Mouse (Mus musculus) heart, adult 2 months (tissue): ENCODE data around the gene Ephb1.

Experiments used
- CTCF ChIP-seq: fragments of 200-600 bp; IDR thresholded peaks from 2 replicates; pipeline ENCODE4 v1.8.1; 2022; ENCODE audit warnings: antibody characterized with exemption, mild to moderate bottlenecking, moderate library complexity
- EP300 ChIP-seq: fragments of 200-500 bp; IDR thresholded peaks from 2 replicates; pipeline ENCODE4 v1.6.1; 2011; ENCODE audit warnings: low read depth, low read length, control low read depth; ENCODE audit not compliant: insufficient read depth
- POLR2A ChIP-seq: fragments of 200-500 bp; IDR thresholded peaks from 2 replicates; pipeline ENCODE4 v1.6.1; 2011; ENCODE audit warnings: mild to moderate bottlenecking, low read depth, low read length, control low read depth; ENCODE audit not compliant: insufficient read depth

- TF ChIP-seq POLR2A (no peak), CTCF (no peak), EP300 (no peak)
Measured at GRCm38 (mm10) chr9:102066601-102067000, 287.9 kb downstream of the Ephb1 start.
